Mouse (Mus musculus) olfactory bulb, adult 2 months (tissue): ENCODE data around the gene Arfgef2.

Experiments used
- CTCF ChIP-seq: fragments of 200-500 bp; IDR thresholded peaks from 2 replicates; pipeline ENCODE4 v1.5.1; 2012; ENCODE audit warnings: low read depth, mild to moderate bottlenecking, low read length, moderate library complexity; ENCODE audit not compliant: insufficient read depth
- POLR2A ChIP-seq: fragments of 200-500 bp; IDR thresholded peaks from 2 replicates; pipeline ENCODE4 v1.6.1; 2012; ENCODE audit warnings: mild to moderate bottlenecking, low read depth, low read length, moderate library complexity; ENCODE audit not compliant: insufficient read depth

DNA sequence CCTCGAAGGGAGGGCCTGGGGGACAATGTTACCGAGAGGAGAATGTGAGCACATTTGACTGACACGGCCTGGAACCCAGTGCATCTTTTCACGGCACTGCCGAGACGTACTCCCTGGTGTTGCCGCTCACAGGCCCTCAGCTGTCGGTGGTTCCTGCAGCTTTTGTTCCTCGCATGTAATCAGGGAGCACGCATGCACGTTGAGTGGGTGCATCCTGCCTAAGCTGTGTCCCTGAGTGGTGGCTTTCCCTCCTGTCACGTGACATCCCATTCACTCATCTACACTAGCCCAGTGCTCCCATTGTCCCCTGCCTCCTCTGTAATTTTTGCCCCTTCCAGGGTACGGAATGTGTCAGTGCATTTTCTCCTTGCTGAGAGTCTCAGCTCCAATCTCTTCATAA lies 91.0 kb downstream of the Arfgef2 start:
- TF ChIP-seq CTCF (no peak), POLR2A (no peak)
